Mouse (Mus musculus): ENCODE measurements around the gene Kazald1.
A peak's percentile ranks its signal among the peaks of the same experiment; 100 is the strongest.

GRCm38 (mm10) chr19:45036867-45037266 is 38.2 kb upstream of the Kazald1 start:
- TF ChIP-seq CTCF (IDR thresholded peaks at IDR 0.05; ENCODE audit: low read depth) (peak; percentile 79), EP300 (optimal IDR thresholded peaks at IDR 0.05) (no peak)

All from stomach, postnatal 0 days (tissue).